Mouse (Mus musculus): Measurements from ENCODE around the gene Zbtb20. TPM values are rescaled to one million over a fixed set of nuclear protein-coding genes. Genes with fewer than 3 reads are reported as not detected.
A peak's percentile ranks its signal among the peaks of the same experiment; 100 is the strongest.

Zbtb20 gene
- total and polyA plus RNA-seq, 2 experiments from 2014 or later: 19.8 to 45.8 TPM

GRCm38 (mm10) chr16:42897125-42897693 lies 21.5 kb downstream of the Zbtb20 start:
- TF ChIP-seq EP300 (IDR thresholded peaks at IDR 0.05; ENCODE audit: low read depth) (no peak), CTCF (IDR thresholded peaks at IDR 0.05; ENCODE audit: low read depth) (no peak)
- no peak overlapping the region for H3K9ac ChIP-seq (replicated peaks; ENCODE audit: low read depth, low read length)
- H3K27ac ChIP-seq (ENCODE audit: low read depth): no peak overlapping the region
- no peaks in the 10 kb centered on the region for H3K27me3 ChIP-seq (ENCODE audit: control insufficient read depth, insufficient read depth, low read length)
- no peak overlapping the region for H3K4me2 ChIP-seq (ENCODE audit: low read depth, low read length)
- H3K4me1 ChIP-seq (ENCODE audit: control insufficient read depth, insufficient read depth): no peaks in the 10 kb centered on the region
- no peak for ATAC-seq (ENCODE audit: insufficient read depth, low read depth)
- H3K4me3 ChIP-seq (ENCODE audit: low read depth, low read length): no peak overlapping the region
- no peaks in the 10 kb centered on the region for H3K9me3 ChIP-seq (replicated peaks; ENCODE audit: control insufficient read depth, low read length)
- no peaks in the 10 kb centered on the region for H3K36me3 ChIP-seq (replicated peaks; ENCODE audit: control insufficient read depth, insufficient read depth, low read length)
- 80% methylated on average over 3 of the region's 3 CpGs for WGBS
- no peak for DNase-seq (ENCODE audit: low spot score)

GRCm38 (mm10) chr16:42900328-42900727 lies 24.6 kb downstream of the Zbtb20 start:
- H3K9me3 ChIP-seq (replicated peaks; ENCODE audit: control insufficient read depth, low read length): no peaks in the 10 kb centered on the region
- no peak overlapping the region for H3K9ac ChIP-seq (replicated peaks; ENCODE audit: low read depth, low read length)
- TF ChIP-seq CTCF (IDR thresholded peaks at IDR 0.05; ENCODE audit: low read depth) (no peak), EP300 (IDR thresholded peaks at IDR 0.05; ENCODE audit: low read depth) (no peak)
- no peak overlapping the region for H3K4me3 ChIP-seq (ENCODE audit: low read depth, low read length)
- no peaks in the 10 kb centered on the region for H3K27me3 ChIP-seq (ENCODE audit: control insufficient read depth, insufficient read depth, low read length)
- ATAC-seq (ENCODE audit: insufficient read depth, low read depth) (no peak), DNase-seq (ENCODE audit: low spot score) (no peak)
- WGBS: 75% methylated on average over 1 of the region's 1 CpGs
- no peak overlapping the region for H3K27ac ChIP-seq (ENCODE audit: low read depth)
- H3K4me2 ChIP-seq (ENCODE audit: low read depth, low read length): no peak overlapping the region
- no peaks in the 10 kb centered on the region for H3K4me1 ChIP-seq (ENCODE audit: control insufficient read depth, insufficient read depth)
- H3K36me3 ChIP-seq (replicated peaks; ENCODE audit: control insufficient read depth, insufficient read depth, low read length): no peaks in the 10 kb centered on the region

- WGBS: 11% methylated on average over 4 of the region's 4 CpGs
- ATAC-seq (ENCODE audit: insufficient read depth, low read depth) (peak; percentile 75), DNase-seq (ENCODE audit: low spot score) (peak; percentile 65)
- Histone ChIP-seq H3K9me3 (replicated peaks; ENCODE audit: control insufficient read depth, low read length) (no peaks in the 10 kb centered on the region), H3K27ac (ENCODE audit: low read depth) (peak overlapping the region; percentile 86), H3K36me3 (replicated peaks; ENCODE audit: control insufficient read depth, insufficient read depth, low read length) (no peaks in the 10 kb centered on the region), H3K4me1 (ENCODE audit: control insufficient read depth, insufficient read depth) (peaks cover 20% of the 10 kb centered on the region), H3K27me3 (ENCODE audit: control insufficient read depth, insufficient read depth, low read length) (no peaks in the 10 kb centered on the region), H3K4me3 (ENCODE audit: low read depth, low read length) (peak overlapping the region; percentile 50), H3K9ac (replicated peaks; ENCODE audit: low read depth, low read length) (peak overlapping the region; percentile 58), H3K4me2 (ENCODE audit: low read depth, low read length) (peak overlapping the region; percentile 61)
- TF ChIP-seq CTCF (IDR thresholded peaks at IDR 0.05; ENCODE audit: low read depth) (no peak), EP300 (IDR thresholded peaks at IDR 0.05; ENCODE audit: low read depth) (no peak)
Observed at GRCm38 (mm10) chr16:42907283-42907701, 31.6 kb downstream of the Zbtb20 start.

- Histone ChIP-seq H3K9me3 (replicated peaks; ENCODE audit: control insufficient read depth, low read length) (no peaks in the 10 kb centered on the region), H3K9ac (replicated peaks; ENCODE audit: low read depth, low read length) (peak overlapping the region; percentile 40; the same call in 1 of the 2 replicates), H3K4me2 (ENCODE audit: low read depth, low read length) (peak overlapping the region; percentile 61), H3K36me3 (replicated peaks; ENCODE audit: control insufficient read depth, insufficient read depth, low read length) (no peaks in the 10 kb centered on the region), H3K4me3 (ENCODE audit: low read depth, low read length) (peak overlapping the region; percentile 50), H3K4me1 (ENCODE audit: control insufficient read depth, insufficient read depth) (peaks cover 20% of the 10 kb centered on the region), H3K27me3 (ENCODE audit: control insufficient read depth, insufficient read depth, low read length) (no peaks in the 10 kb centered on the region), H3K27ac (ENCODE audit: low read depth) (peak overlapping the region; percentile 86)
- DNase-seq (ENCODE audit: low spot score) (peak; percentile 23), ATAC-seq (ENCODE audit: insufficient read depth, low read depth) (no peak)
- TF ChIP-seq EP300 (IDR thresholded peaks at IDR 0.05; ENCODE audit: low read depth) (no peak), CTCF (IDR thresholded peaks at IDR 0.05; ENCODE audit: low read depth) (no peak)
Observed at GRCm38 (mm10) chr16:42908381-42908780, 32.7 kb downstream of the Zbtb20 start.

DNA sequence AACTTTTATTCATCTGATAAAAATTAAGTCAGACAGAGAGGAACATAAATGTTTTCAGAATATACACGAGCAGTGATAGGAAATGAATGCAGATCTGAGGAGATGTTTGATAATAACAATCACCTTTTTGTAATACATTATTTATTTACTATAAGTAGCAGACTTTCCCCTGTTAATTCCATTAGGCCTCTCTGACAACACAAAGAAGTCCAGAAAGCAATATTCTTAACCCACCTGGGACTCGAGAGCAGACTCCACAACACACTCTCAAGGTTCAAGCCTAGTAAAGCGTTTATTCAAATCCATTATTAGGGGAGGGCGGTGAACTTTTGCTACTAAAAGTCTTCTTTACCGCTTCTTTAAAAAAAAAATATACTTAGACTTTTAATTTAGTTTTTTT lies 33.2 kb downstream of the Zbtb20 start:
- 73% methylated on average over 5 of the region's 5 CpGs for WGBS
- peaks cover 20% of the 10 kb centered on the region for H3K4me1 ChIP-seq (ENCODE audit: control insufficient read depth, insufficient read depth)
- peak overlapping the region; percentile 61 for H3K4me2 ChIP-seq (ENCODE audit: low read depth, low read length)
- no peaks in the 10 kb centered on the region for H3K9me3 ChIP-seq (replicated peaks; ENCODE audit: control insufficient read depth, low read length)
- H3K27me3 ChIP-seq (ENCODE audit: control insufficient read depth, insufficient read depth, low read length): no peaks in the 10 kb centered on the region
- DNase-seq (ENCODE audit: low spot score): peak; percentile 11
- H3K36me3 ChIP-seq (replicated peaks; ENCODE audit: control insufficient read depth, insufficient read depth, low read length): no peaks in the 10 kb centered on the region
- ATAC-seq (ENCODE audit: insufficient read depth, low read depth): no peak
- no peak overlapping the region for H3K9ac ChIP-seq (replicated peaks; ENCODE audit: low read depth, low read length)
- H3K4me3 ChIP-seq (ENCODE audit: low read depth, low read length): peak overlapping the region; percentile 15
- no peak for TF ChIP-seq EP300 (IDR thresholded peaks at IDR 0.05; ENCODE audit: low read depth)
- no peak for TF ChIP-seq CTCF (IDR thresholded peaks at IDR 0.05; ENCODE audit: low read depth)
- H3K27ac ChIP-seq (ENCODE audit: low read depth): peak overlapping the region; percentile 56; the same call in 1 of the 2 replicates

DNA sequence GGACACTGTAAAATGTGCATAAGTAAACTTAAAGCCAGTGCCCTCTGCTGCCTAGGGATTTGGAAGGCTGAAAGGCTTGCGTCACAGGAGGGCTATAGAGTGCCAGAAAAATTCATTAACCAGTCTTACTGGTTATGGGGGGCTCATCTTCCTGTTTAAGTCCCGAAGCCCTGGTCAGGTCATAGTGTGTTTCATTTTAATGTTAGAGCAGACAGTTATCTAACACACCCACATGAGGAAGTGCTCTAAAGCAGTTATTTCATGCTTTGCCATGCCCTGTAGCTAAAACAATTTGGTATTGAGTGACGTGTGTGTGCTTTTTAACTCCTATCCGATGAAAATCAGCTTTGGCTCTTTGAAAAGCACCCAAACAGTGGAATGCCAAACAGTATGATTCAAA lies 34.3 kb downstream of the Zbtb20 start:
- Histone ChIP-seq H3K4me2 (ENCODE audit: low read depth, low read length) (peak overlapping the region; percentile 42), H3K9ac (replicated peaks; ENCODE audit: low read depth, low read length) (peak overlapping the region; percentile 24; the same call in 1 of the 2 replicates), H3K4me3 (ENCODE audit: low read depth, low read length) (no peak overlapping the region), H3K4me1 (ENCODE audit: control insufficient read depth, insufficient read depth) (peaks cover 20% of the 10 kb centered on the region), H3K27ac (ENCODE audit: low read depth) (peak overlapping the region; percentile 87), H3K27me3 (ENCODE audit: control insufficient read depth, insufficient read depth, low read length) (no peaks in the 10 kb centered on the region), H3K36me3 (replicated peaks; ENCODE audit: control insufficient read depth, insufficient read depth, low read length) (no peaks in the 10 kb centered on the region), H3K9me3 (replicated peaks; ENCODE audit: control insufficient read depth, low read length) (no peaks in the 10 kb centered on the region)
- peak; percentile 15 for DNase-seq (ENCODE audit: low spot score)
- no peak for ATAC-seq (ENCODE audit: insufficient read depth, low read depth)
- TF ChIP-seq CTCF (IDR thresholded peaks at IDR 0.05; ENCODE audit: low read depth): no peak
- TF ChIP-seq EP300 (IDR thresholded peaks at IDR 0.05; ENCODE audit: low read depth): no peak
- 28% methylated on average over 4 of the region's 4 CpGs for WGBS

Measured in heart, postnatal 0 days (tissue).